Mouse (Mus musculus) frontal cortex, postnatal 14 days (tissue): ENCODE measurements around the gene Gm11007.
"Not testable (repeated sequence)": the region's sequence is repeated elsewhere in the genome, so short reads cannot be mapped to it uniquely, and the experiment has no call there.

Source experiments
- DNase-seq, 2 experiments: peaks; one replicate each; pipeline ENCODE4 v3.0.0; 2022; ENCODE audit warnings: low spot score in 2 of 2

The Gm11007 gene

GRCm38 (mm10) chr2:175643678-175644077 lies at the start of gene Gm11007:
Gm11007 (plus strand) TSS chr2:175643978.
- not testable (repeated sequence) for DNase-seq
